18 mouse cellular contexts compared by ENCODE assay signal in genomic region chr12:81274616-81275015, GRCm38 (mm10). TPM values are rescaled to one million over a fixed set of nuclear protein-coding genes. Genes with fewer than 3 reads are reported as not detected.
"Had no signal": no experiment of that assay in that cellular context is flagged by ENCODE, and none has a peak within 500 bp of the region (broad histone marks: within the 10 kb centered on the region; RNA-seq: fewer than 3 reads in every experiment).

No protein-coding gene starts in this region.

- H3K4me2 ChIP-seq: limb, embryonic 12.5 days; limb, embryonic 15.5 days; liver, embryonic 11.5 days; lung, embryonic 15.5 days; midbrain, embryonic 11.5 days had no signal

- H3K27ac ChIP-seq: kidney, postnatal 0 days; left cerebral cortex, adult 2 months; limb, embryonic 12.5 days; limb, embryonic 15.5 days; liver, embryonic 14.5 days; lung, embryonic 15.5 days had no signal

- H3K36me3 ChIP-seq: limb, embryonic 12.5 days; limb, embryonic 15.5 days; lung, embryonic 15.5 days had no signal

- DNase-seq: kidney, postnatal 36 days; layer of hippocampus, postnatal 36 days; left cerebral cortex, postnatal 4 days; liver, postnatal 0 days; lung, postnatal 14 days; lung, postnatal 4 days; midbrain, embryonic 14.5 days; thymus, adult 18-20 months; thymus, postnatal 36 days had no signal

- H3K27me3 ChIP-seq: limb, embryonic 12.5 days; limb, embryonic 15.5 days; lung, embryonic 15.5 days had no signal

- H3K4me1 ChIP-seq: limb, embryonic 12.5 days; limb, embryonic 15.5 days; lung, embryonic 15.5 days had no signal

- ATAC-seq: liver, postnatal 0 days had no signal

- H3K9me3 ChIP-seq: limb, embryonic 12.5 days; limb, embryonic 15.5 days; lung, embryonic 15.5 days had no signal

- H3K9ac ChIP-seq: limb, embryonic 12.5 days; limb, embryonic 15.5 days; liver, embryonic 14.5 days; liver, postnatal 0 days; lung, embryonic 15.5 days had no signal

- H3K4me3 ChIP-seq: left cerebral cortex, adult 2 months; limb, embryonic 12.5 days; limb, embryonic 15.5 days; lung, embryonic 15.5 days had no signal

RNA-seq across cellular contexts. Expression of gene Slc8a3, which starts 58.4 kb away (rescaled TPM):
- polyA plus RNA-seq: spleen, adult 2 months had no signal
